Mouse (Mus musculus) liver, embryonic 11.5 days (tissue): ENCODE results near the gene Mbnl1. TPM values are rescaled to one million over a fixed set of nuclear protein-coding genes. Genes with fewer than 3 reads are reported as not detected.
"Not testable (repeated sequence)": the region's sequence is repeated elsewhere in the genome, so short reads cannot be mapped to it uniquely, and the experiment has no call there.

Experiments
- ATAC-seq: fragments of 200-750 bp; cut with Nextera tagmentation; replicated peaks from 2 replicates; pipeline ENCODE4 v1.8.0; 2017; ENCODE audit warnings: moderate number of reproducible peaks, mild to moderate bottlenecking, moderate TSS enrichment, moderate library complexity; ENCODE audit not compliant: low FRiP score
- DNase-seq: peaks from one replicate; pipeline ENCODE4 v3.0.0-alpha.2; 2017; ENCODE audit warnings: low spot score
- H3K27ac ChIP-seq: fragments of 300-500 bp; sonication (generic); 2 replicates; pipeline ENCODE4 v1.5.1; 2014; ENCODE audit warnings: mild to moderate bottlenecking, low read depth, low read length, control low read depth
- H3K27me3 ChIP-seq: fragments of 300-500 bp; sonication (generic); replicated peaks from 2 replicates; pipeline ENCODE4 v1.6.1; 2014; ENCODE audit warnings: low read length, mixed read lengths; ENCODE audit not compliant: control insufficient read depth, insufficient read depth
- H3K36me3 ChIP-seq: fragments of 300-500 bp; sonication (generic); 2 replicates; pipeline ENCODE4 v1.6.1; 2014; ENCODE audit warnings: mild to moderate bottlenecking, low read length, moderate library complexity, mixed read lengths; ENCODE audit not compliant: control insufficient read depth, insufficient read depth
- H3K4me1 ChIP-seq: fragments of 300-500 bp; sonication (generic); replicated peaks from 2 replicates; pipeline ENCODE4 v1.6.1; 2014; ENCODE audit warnings: low read length, mixed read lengths; ENCODE audit not compliant: control insufficient read depth, insufficient read depth
- H3K4me2 ChIP-seq: fragments of 300-500 bp; sonication (generic); 2 replicates; pipeline ENCODE4 v1.6.1; 2014; ENCODE audit warnings: mild to moderate bottlenecking, control low read depth, moderate library complexity
- H3K4me3 ChIP-seq: fragments of 300-500 bp; sonication (generic); 2 replicates; pipeline ENCODE4 v1.5.1; 2014; ENCODE audit warnings: low read depth, low read length, control low read depth
- H3K9ac ChIP-seq: fragments of 300-500 bp; sonication (generic); 2 replicates; pipeline ENCODE4 v1.6.1; 2014; ENCODE audit warnings: low read depth, low read length, control low read depth
- H3K9me3 ChIP-seq: fragments of 300-500 bp; sonication (generic); 2 replicates; pipeline ENCODE4 v1.6.1; 2016; ENCODE audit warnings: low read length, inconsistent platforms, mixed read lengths; ENCODE audit not compliant: control insufficient read depth
- WGBS: fragments of 180-500 bp; shearing (Covaris S2); extraction: QIAGEN DNeasy Blood & Tissue Kit; methylation state at CpG from one replicate; pipeline ENCODE4 v1.1.7; 2014; 5-methylcytosine and 5-hydroxymethylcytosine counted together
- polyA plus RNA-seq: library from polyadenylated mRNA; unstranded; fragments of >200 nt; fragmentation: Nextera tagmentation; extraction: Ambion mirVana; gene quantifications from 2 replicates; pipeline ENCODE4 v1.2.1, GENCODE M21; 2014

Mbnl1 gene
- 242 and 268 TPM in 2 replicates for polyA plus RNA-seq

DNA sequence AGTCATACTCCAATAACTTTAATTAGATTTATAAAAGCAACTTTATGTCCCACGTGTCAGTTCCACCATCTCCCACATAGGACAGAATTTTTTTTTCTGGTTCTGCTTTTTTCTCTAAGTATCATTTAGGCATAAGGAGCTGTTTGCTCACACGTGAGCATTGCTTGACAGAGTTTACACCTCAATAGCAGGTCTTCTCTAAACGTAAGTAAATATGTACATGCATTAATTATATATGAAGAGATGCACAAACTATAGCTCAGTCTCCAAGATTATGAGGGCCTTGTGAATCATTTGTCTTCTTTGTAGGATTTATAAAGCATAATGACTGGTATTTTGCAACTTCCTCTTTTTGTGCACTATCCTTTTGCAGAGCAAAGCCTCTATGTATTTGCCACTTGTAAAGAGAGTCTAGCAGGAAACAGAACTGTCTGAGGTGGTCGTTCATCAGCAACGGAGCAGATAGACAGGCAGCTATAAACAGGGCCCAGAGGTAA lies at the start of gene Mbnl1:
Mbnl1 (plus strand) TSS at position 150 of the 497 bp plus-strand sequence.
- ATAC-seq (peak; percentile 60), DNase-seq (no peak)
- Histone ChIP-seq H3K9me3 (no peaks in the 10 kb centered on the region), H3K36me3 (no peaks in the 10 kb centered on the region), H3K27me3 (no peaks in the 10 kb centered on the region), H3K27ac (peak within 1 kb of the TSS; percentile 96), H3K4me3 (peak within 1 kb of the TSS; percentile 39), H3K4me1 (peaks cover 5% of the 10 kb centered on the region; the same call in 1 of the 2 replicates), H3K4me2 (peak within 1 kb of the TSS; percentile 57), H3K9ac (peak within 1 kb of the TSS; percentile 55)
- 30% methylated on average over 5 of the region's 5 CpGs for WGBS

DNA sequence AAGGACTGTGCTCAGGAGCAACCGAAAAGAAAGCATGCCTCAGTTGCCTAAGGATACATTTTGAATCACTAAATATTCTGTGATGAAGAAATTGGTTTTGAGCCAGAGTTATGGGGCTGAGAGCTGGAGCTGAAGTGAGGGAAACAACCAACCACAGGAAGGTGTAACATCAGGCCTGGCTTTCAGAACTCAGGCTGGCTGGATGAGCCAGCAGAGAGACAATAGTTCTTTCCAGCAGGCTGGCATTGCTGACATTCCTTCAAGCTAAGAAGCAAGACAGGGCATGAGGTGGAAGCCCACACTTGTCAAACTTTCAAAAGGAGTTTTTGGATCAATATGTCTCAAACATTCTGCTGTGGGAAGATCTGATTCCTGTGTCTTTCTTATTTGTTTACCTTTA lies 48.5 kb upstream of the Mbnl1 start:
- H3K4me3 ChIP-seq: no peak overlapping the region
- no peak overlapping the region for H3K4me2 ChIP-seq
- H3K27me3 ChIP-seq: no peaks in the 10 kb centered on the region
- DNase-seq (no peak), ATAC-seq (no peak)
- H3K36me3 ChIP-seq: no peaks in the 10 kb centered on the region
- H3K4me1 ChIP-seq: peaks cover 8% of the 10 kb centered on the region
- H3K27ac ChIP-seq: no peak overlapping the region
- WGBS: 86% methylated on average over 1 of the region's 1 CpGs
- no peaks in the 10 kb centered on the region for H3K9me3 ChIP-seq
- no peak overlapping the region for H3K9ac ChIP-seq

DNA sequence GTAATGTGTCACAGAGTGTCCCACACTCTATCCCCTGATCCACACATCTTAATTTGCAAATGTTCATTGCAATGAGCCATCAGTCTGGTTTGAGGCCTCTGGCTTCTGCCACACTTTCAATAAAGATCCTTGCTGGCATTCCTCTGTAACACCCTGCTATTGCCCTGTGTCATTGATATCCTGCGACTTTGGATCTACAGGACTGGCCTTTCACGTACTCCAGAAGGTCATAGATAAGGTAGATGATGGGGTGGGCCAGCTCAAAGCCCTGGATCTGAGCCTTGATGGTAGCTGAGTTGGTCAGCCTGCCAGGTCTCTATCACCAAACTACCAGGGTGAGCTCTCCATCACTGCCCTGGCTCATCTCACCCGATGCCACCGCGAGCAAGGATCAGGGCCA lies 43.6 kb upstream of the Mbnl1 start:
- H3K4me3 ChIP-seq: no peak overlapping the region
- no peaks in the 10 kb centered on the region for H3K36me3 ChIP-seq
- H3K4me1 ChIP-seq: no peaks in the 10 kb centered on the region
- H3K9ac ChIP-seq: no peak overlapping the region
- H3K9me3 ChIP-seq: no peaks in the 10 kb centered on the region
- H3K27ac ChIP-seq: no peak overlapping the region
- H3K27me3 ChIP-seq: no peaks in the 10 kb centered on the region
- no peak overlapping the region for H3K4me2 ChIP-seq
- no peak for ATAC-seq
- WGBS: 87% methylated on average over 5 of the region's 5 CpGs
- DNase-seq: no peak

DNA sequence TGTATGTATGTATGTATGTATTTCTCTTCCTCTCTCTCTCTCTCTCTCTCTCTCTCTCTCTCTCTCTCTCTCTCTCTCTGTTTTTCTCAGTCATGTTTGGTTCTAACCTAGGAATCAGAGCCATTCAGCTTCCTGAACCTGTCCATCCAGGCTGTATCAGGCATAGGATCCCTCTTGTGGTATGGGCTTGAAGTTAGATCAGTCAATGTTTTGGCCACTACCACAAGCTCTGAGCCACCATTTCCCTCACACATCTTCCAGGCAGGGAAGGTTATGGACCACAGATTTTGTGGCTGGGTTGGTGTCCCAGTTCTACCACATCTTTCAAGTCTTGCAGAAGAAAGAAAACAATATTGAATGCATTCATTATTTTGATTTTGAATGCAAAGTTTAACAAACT lies 35.4 kb upstream of the Mbnl1 start:
- Histone ChIP-seq H3K27ac (no peak overlapping the region), H3K4me1 (no peaks in the 10 kb centered on the region), H3K27me3 (no peaks in the 10 kb centered on the region), H3K4me2 (no peak overlapping the region), H3K9ac (no peak overlapping the region), H3K9me3 (no peaks in the 10 kb centered on the region), H3K36me3 (no peaks in the 10 kb centered on the region), H3K4me3 (no peak overlapping the region)
- DNase-seq (no peak), ATAC-seq (no peak)

- H3K9me3 ChIP-seq: no peaks in the 10 kb centered on the region
- DNase-seq (no peak), ATAC-seq (no peak)
- H3K4me3 ChIP-seq: no peak overlapping the region
- 61% methylated on average over 1 of the region's 1 CpGs for WGBS
- no peak overlapping the region for H3K27ac ChIP-seq
- no peaks in the 10 kb centered on the region for H3K36me3 ChIP-seq
- H3K4me2 ChIP-seq: no peak overlapping the region
- H3K9ac ChIP-seq: no peak overlapping the region
- no peaks in the 10 kb centered on the region for H3K27me3 ChIP-seq
- H3K4me1 ChIP-seq: no peaks in the 10 kb centered on the region
Observed at GRCm38 (mm10) chr3:60437678-60438232, 34.9 kb upstream of the Mbnl1 start.

- H3K9me3 ChIP-seq: no peaks in the 10 kb centered on the region
- no peaks in the 10 kb centered on the region for H3K36me3 ChIP-seq
- no peaks in the 10 kb centered on the region for H3K4me1 ChIP-seq
- DNase-seq (no peak), ATAC-seq (no peak)
- no peak overlapping the region for H3K27ac ChIP-seq
- H3K27me3 ChIP-seq: no peaks in the 10 kb centered on the region
- H3K4me3 ChIP-seq: no peak overlapping the region
- WGBS: 89% methylated on average over 1 of the region's 1 CpGs
- no peak overlapping the region for H3K9ac ChIP-seq
- no peak overlapping the region for H3K4me2 ChIP-seq
Observed at GRCm38 (mm10) chr3:60438715-60439114, 33.9 kb upstream of the Mbnl1 start.

- no peak overlapping the region for H3K4me2 ChIP-seq
- no peak overlapping the region for H3K27ac ChIP-seq
- no peak for ATAC-seq
- H3K27me3 ChIP-seq: no peaks in the 10 kb centered on the region
- WGBS: 82% methylated on average over 6 of the region's 6 CpGs
- H3K36me3 ChIP-seq: no peaks in the 10 kb centered on the region
- no peak overlapping the region for H3K4me3 ChIP-seq
- H3K9me3 ChIP-seq: no peaks in the 10 kb centered on the region
- H3K4me1 ChIP-seq: no peaks in the 10 kb centered on the region
- H3K9ac ChIP-seq: no peak overlapping the region
- DNase-seq: no peak
Observed at GRCm38 (mm10) chr3:60461828-60462521, 10.7 kb upstream of the Mbnl1 start.

- not testable (repeated sequence) for H3K27me3 ChIP-seq, H3K4me2 ChIP-seq, H3K27ac ChIP-seq, H3K4me1 ChIP-seq, H3K4me3 ChIP-seq, H3K36me3 ChIP-seq, DNase-seq, H3K9ac ChIP-seq, H3K9me3 ChIP-seq, ATAC-seq
- 29% methylated on average over 2 of the region's 3 CpGs for WGBS
Observed at GRCm38 (mm10) chr3:60468667-60469066, 4.0 kb upstream of the Mbnl1 start.
